Mouse (Mus musculus) liver, embryonic 15.5 days (tissue): Measurements from ENCODE around the gene Elf4. TPM values are rescaled to one million over a fixed set of nuclear protein-coding genes. Genes with fewer than 3 reads are reported as not detected.

Source experiments
- ATAC-seq: fragments of 200-750 bp; cut with Nextera tagmentation; 2 replicates; pipeline ENCODE4 v1.8.0; 2017; ENCODE audit warnings: moderate number of reproducible peaks, mild to moderate bottlenecking, moderate library complexity; ENCODE audit not compliant: insufficient read depth
- H3K27ac ChIP-seq: fragments of 300-500 bp; sonication (generic); replicated peaks from 2 replicates; pipeline ENCODE4 v1.5.1; 2015; ENCODE audit warnings: mild to moderate bottlenecking, inconsistent platforms
- H3K27me3 ChIP-seq: fragments of 300-500 bp; sonication (generic); 2 replicates; pipeline ENCODE4 v1.6.1; 2015; ENCODE audit warnings: mild to moderate bottlenecking, inconsistent platforms
- H3K36me3 ChIP-seq: fragments of 300-500 bp; sonication (generic); replicated peaks from 2 replicates; pipeline ENCODE4 v1.6.1; 2015; ENCODE audit warnings: moderate library complexity, mild to moderate bottlenecking, inconsistent platforms
- H3K4me1 ChIP-seq: fragments of 300-500 bp; sonication (generic); replicated peaks from 2 replicates; pipeline ENCODE4 v1.6.1; 2015; ENCODE audit warnings: inconsistent platforms
- H3K4me2 ChIP-seq: fragments of 300-500 bp; sonication (generic); 2 replicates; pipeline ENCODE4 v1.6.1; 2015; ENCODE audit warnings: moderate library complexity, mild to moderate bottlenecking, inconsistent platforms
- H3K4me3 ChIP-seq: fragments of 300-500 bp; sonication (generic); replicated peaks from 2 replicates; pipeline ENCODE4 v1.5.1; 2015; ENCODE audit warnings: mild to moderate bottlenecking, inconsistent platforms
- H3K9ac ChIP-seq: fragments of 300-500 bp; sonication (generic); 2 replicates; pipeline ENCODE4 v1.6.1; 2015; ENCODE audit warnings: moderate library complexity, mild to moderate bottlenecking, inconsistent platforms
- H3K9me3 ChIP-seq: fragments of 300-500 bp; sonication (generic); replicated peaks from 2 replicates; pipeline ENCODE4 v1.6.1; 2016; ENCODE audit warnings: inconsistent platforms
- WGBS: fragments of 180-500 bp; shearing (Covaris S2); methylation state at CpG from one replicate; pipeline ENCODE4 v1.1.7; 2015; ENCODE audit warnings: mixed read lengths; ENCODE audit not compliant: insufficient replicate concordance; 5-methylcytosine and 5-hydroxymethylcytosine counted together
- polyA plus RNA-seq: library from polyadenylated mRNA; unstranded; fragments of >200 nt; fragmentation: Nextera tagmentation; extraction: Ambion mirVana; gene quantifications from 2 replicates; pipeline ENCODE4 v1.2.1, GENCODE M21; 2015

Elf4 gene
- polyA plus RNA-seq, 1 experiment from 2014 or later: 2.4 TPM

DNA sequence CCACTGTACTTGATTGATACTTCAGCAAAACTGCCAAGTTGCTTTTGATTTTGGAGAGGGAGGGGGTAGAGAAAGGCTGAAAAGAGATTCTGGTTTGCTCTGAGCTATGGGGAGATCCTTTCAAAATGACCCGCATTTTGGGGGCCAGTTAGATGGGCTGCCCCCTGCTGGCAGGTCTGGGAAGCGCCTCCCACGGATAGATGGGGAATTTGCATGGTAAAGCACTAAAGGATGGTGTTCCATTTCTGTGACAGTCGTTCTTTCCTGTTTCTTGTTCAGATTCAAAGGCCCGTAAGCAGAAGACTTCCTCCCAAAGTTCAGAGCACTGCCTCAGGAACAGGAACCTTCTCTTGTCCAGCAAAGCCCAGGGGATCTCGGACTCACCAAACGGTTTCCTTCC, 79.3 kb downstream of the Elf4 start:
- no peak for ATAC-seq
- no peak overlapping the region for H3K4me3 ChIP-seq
- no peaks in the 10 kb centered on the region for H3K9me3 ChIP-seq
- H3K4me1 ChIP-seq: no peaks in the 10 kb centered on the region
- H3K27me3 ChIP-seq: no peaks in the 10 kb centered on the region
- H3K9ac ChIP-seq: no peak overlapping the region
- H3K4me2 ChIP-seq: no peak overlapping the region
- 39% methylated on average over 7 of the region's 7 CpGs for WGBS
- H3K36me3 ChIP-seq: peaks cover 87% of the 10 kb centered on the region
- no peak overlapping the region for H3K27ac ChIP-seq

DNA sequence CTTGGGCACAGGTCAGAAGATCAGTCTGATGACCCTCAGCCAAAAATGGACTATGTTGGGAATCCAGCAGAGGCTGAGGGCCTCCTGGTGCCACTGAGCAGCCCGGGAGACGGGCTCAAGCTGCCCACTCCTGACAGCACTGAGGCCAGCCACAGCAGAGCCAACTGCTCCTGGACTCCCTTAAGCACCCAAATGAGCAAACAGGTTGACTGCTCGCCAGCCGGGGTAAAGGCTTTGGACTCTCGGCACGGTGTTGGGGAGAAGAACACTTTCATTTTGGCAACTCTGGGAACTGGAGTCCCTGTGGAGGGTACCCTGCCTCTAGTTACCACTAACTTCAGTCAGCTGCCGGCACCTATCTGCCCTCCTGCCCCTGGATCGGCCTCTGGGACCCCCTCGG, 95.1 kb downstream of the Elf4 start:
- Histone ChIP-seq H3K27me3 (no peaks in the 10 kb centered on the region), H3K36me3 (peaks cover 52% of the 10 kb centered on the region), H3K4me1 (no peaks in the 10 kb centered on the region), H3K4me3 (no peak overlapping the region), H3K9ac (no peak overlapping the region), H3K9me3 (no peaks in the 10 kb centered on the region), H3K27ac (no peak overlapping the region), H3K4me2 (no peak overlapping the region)
- WGBS: 83% methylated on average over 9 of the region's 9 CpGs
- no peak for ATAC-seq

DNA sequence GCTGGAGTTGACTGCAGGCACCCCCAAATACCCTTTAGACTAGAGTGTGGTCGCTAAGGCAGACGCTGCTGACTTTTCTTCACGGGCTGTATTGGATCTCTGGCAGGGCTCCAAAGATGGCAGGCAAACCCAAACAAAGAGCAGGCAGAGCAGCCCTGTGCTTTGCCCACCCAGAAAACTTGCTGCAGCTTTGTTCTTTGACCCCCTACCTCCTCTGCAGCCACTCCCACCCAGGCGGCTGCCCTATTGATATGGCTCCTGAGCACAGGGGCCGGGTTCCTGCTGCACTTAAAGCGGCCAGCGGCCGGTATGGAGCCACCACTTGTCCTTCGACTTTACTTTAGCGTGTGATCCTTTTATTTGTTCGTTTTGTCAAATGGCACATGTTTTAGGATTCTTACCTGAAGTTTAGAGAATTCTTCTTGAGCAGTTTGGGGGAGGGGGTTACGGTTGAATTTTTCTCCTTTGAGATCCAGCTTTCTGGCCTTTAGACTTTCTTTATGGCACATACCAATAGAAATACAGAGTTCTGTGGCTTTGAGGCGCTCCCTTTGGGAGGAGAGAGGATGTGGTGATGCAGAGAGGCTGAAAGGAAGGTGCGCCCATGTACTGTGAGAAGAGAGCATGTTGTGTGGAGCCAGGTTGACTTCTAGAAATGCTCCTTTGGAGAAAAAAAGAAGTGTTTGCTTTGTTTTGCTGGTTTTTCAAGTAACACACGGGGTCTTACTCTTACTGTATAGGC, 96.9 kb downstream of the Elf4 start:
- Histone ChIP-seq H3K9me3 (no peaks in the 10 kb centered on the region), H3K4me1 (no peaks in the 10 kb centered on the region), H3K36me3 (peaks cover 62% of the 10 kb centered on the region), H3K9ac (no peak overlapping the region), H3K27me3 (no peaks in the 10 kb centered on the region), H3K27ac (no peak overlapping the region), H3K4me3 (no peak overlapping the region), H3K4me2 (no peak overlapping the region)
- 65% methylated on average over 15 of the region's 15 CpGs for WGBS
- no peak for ATAC-seq

Other genes with a start within 250 kb of the Elf4 start
- 6.8 and 8.1 TPM in 2 replicates for gene Utp14a, start 206.3 kb downstream of the Elf4 start, polyA plus RNA-seq
- 3.6 and 3.7 TPM in 2 replicates for gene Bcorl1, start 121.8 kb downstream of the Elf4 start, polyA plus RNA-seq
- 55.5 and 59.5 TPM in 2 replicates for gene Aifm1, start 50.4 kb upstream of the Elf4 start, polyA plus RNA-seq
- gene Rab33a, start 56.2 kb upstream of the Elf4 start, polyA plus RNA-seq: 0.39 and 0.48 TPM in 2 replicates
- gene Zfp280c, start 131.4 kb upstream of the Elf4 start, polyA plus RNA-seq: 2.1 and 2.3 TPM in 2 replicates
- 3.2 and 3.3 TPM in 2 replicates for gene Slc25a14, start 160.3 kb upstream of the Elf4 start, polyA plus RNA-seq
- gene Gpr119, start 211.3 kb upstream of the Elf4 start, polyA plus RNA-seq: not detected in 2 replicates
- gene Rbmx2, start 231.9 kb upstream of the Elf4 start, polyA plus RNA-seq: 8.6 and 13.1 TPM in 2 replicates